In the genomic region with DNA sequence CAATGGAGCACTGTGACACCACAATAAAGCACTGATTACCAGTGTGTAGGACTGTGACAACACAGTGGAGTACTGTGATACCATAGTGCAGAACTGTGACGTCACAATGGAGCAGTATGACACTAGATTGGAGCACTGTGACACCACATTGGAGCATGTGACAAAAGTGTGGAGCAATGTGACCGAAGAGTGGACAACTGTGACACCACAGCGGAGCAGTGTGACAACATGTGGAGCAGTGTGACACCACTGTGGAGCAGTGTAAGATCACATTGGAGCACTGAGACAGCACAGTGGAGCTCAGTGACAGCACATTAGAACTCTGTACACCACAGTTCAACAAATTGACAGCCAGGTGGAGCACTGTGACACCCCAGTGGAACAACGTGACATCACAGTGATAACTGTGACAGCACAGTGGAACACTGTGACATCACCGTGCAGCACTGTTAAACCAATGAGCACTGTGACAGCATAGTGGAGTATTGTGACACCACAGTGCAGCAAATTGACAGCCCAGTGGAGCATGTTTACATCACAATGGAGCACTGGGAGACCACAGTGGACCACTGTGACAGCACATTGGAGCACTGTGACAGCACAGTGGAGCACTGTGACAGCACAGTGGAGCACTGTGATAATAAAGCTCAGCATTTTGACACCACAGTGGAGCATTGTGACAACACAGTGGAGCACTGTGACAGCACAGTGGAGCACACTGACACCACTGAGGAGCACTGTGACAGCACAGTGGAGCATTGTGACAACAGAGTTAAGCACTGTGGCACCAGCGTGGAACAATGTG, we compare ENCODE assay signal across 8 mouse cellular contexts.
A peak's percentile ranks its signal among the peaks of the same experiment; 100 is the strongest.
DNase-seq lines count a peak whose midpoint lies in the region; ATAC-seq and TF ChIP-seq lines count a peak whose summit lies in the region.

No protein-coding gene starts in this region.

- H3K36me3 ChIP-seq in G1E (replicated peaks), result no peaks in the 10 kb centered on the region
- H3K36me3 ChIP-seq in heart, embryonic 14.5 days (ENCODE audit: control insufficient read depth, insufficient read depth, low read length), result no peaks in the 10 kb centered on the region
- H3K36me3 ChIP-seq in limb, embryonic 15.5 days, result no peaks in the 10 kb centered on the region
- H3K36me3 ChIP-seq in neural tube, embryonic 15.5 days, result no peaks in the 10 kb centered on the region

- 51% methylated on average over 6 of the region's 6 CpGs for WGBS in heart, embryonic 14.5 days
- WGBS in limb, embryonic 15.5 days, result 57% methylated on average over 6 of the region's 6 CpGs
- WGBS in neural tube, embryonic 15.5 days, result 65% methylated on average over 6 of the region's 6 CpGs

- H3K9me3 ChIP-seq in G1E (replicated peaks), result peaks cover 72% of the 10 kb centered on the region
- peaks cover 73% of the 10 kb centered on the region for H3K9me3 ChIP-seq in heart, embryonic 14.5 days (ENCODE audit: control insufficient read depth, low read length)
- peaks cover 64% of the 10 kb centered on the region for H3K9me3 ChIP-seq in limb, embryonic 15.5 days
- peaks cover 72% of the 10 kb centered on the region for H3K9me3 ChIP-seq in neural tube, embryonic 15.5 days (replicated peaks)

- H3K4me3 ChIP-seq in G1E (ENCODE audit: low read depth, low read length), result no peak overlapping the region
- no peak overlapping the region for H3K4me3 ChIP-seq in heart, embryonic 14.5 days (ENCODE audit: control insufficient read depth in 1 of 2, insufficient read depth in 1 of 2, low read depth in 1 of 2, low read length in 2 of 2)
- H3K4me3 ChIP-seq in limb, embryonic 15.5 days, result no peak overlapping the region
- H3K4me3 ChIP-seq in neural tube, embryonic 15.5 days (replicated peaks), result no peak overlapping the region

- TF ChIP-seq CTCF in G1E (IDR thresholded peaks at IDR 0.05; ENCODE audit: low read depth, low read length), result no peak

- no peak overlapping the region for H3K27ac ChIP-seq in heart, embryonic 14.5 days (replicated peaks in 1 of 2; ENCODE audit: control insufficient read depth in 1 of 2, insufficient read depth in 1 of 2, low read depth in 2 of 2, low read length in 2 of 2)
- H3K27ac ChIP-seq in limb, embryonic 15.5 days, result no peak overlapping the region
- H3K27ac ChIP-seq in neural tube, embryonic 15.5 days (replicated peaks), result no peak overlapping the region

- no peak overlapping the region for H3K4me2 ChIP-seq in heart, embryonic 14.5 days (ENCODE audit: low read length)
- H3K4me2 ChIP-seq in limb, embryonic 15.5 days, result no peak overlapping the region
- H3K4me2 ChIP-seq in neural tube, embryonic 15.5 days, result no peak overlapping the region

- DNase-seq in embryo, embryonic 10 days (ENCODE audit: low spot score), result peak; percentile 5
- no peak for DNase-seq in embryo, embryonic 10.5 days (ENCODE audit: low spot score)
- no peak for DNase-seq in G1E (ENCODE audit: low spot score)
- DNase-seq in layer of hippocampus, adult 9-11 months, result no peak
- DNase-seq in right cerebral cortex, postnatal 10 days (ENCODE audit: low spot score in 2 of 2), result no peak

- no peak overlapping the region for H3K9ac ChIP-seq in heart, embryonic 14.5 days (ENCODE audit: low read length)
- H3K9ac ChIP-seq in limb, embryonic 15.5 days, result no peak overlapping the region
- H3K9ac ChIP-seq in neural tube, embryonic 15.5 days (replicated peaks), result no peak overlapping the region

- no peaks in the 10 kb centered on the region for H3K27me3 ChIP-seq in G1E (ENCODE audit: insufficient read depth, low read length)
- no peaks in the 10 kb centered on the region for H3K27me3 ChIP-seq in heart, embryonic 14.5 days (ENCODE audit: control insufficient read depth, insufficient read depth, low read length)
- no peaks in the 10 kb centered on the region for H3K27me3 ChIP-seq in limb, embryonic 15.5 days
- H3K27me3 ChIP-seq in neural tube, embryonic 15.5 days (replicated peaks), result no peaks in the 10 kb centered on the region

- no peaks in the 10 kb centered on the region for H3K4me1 ChIP-seq in G1E (ENCODE audit: insufficient read depth, low read depth, low read length)
- no peaks in the 10 kb centered on the region for H3K4me1 ChIP-seq in heart, embryonic 14.5 days (ENCODE audit: control insufficient read depth in 2 of 2, insufficient read depth in 2 of 2, low read length in 2 of 2)
- no peaks in the 10 kb centered on the region for H3K4me1 ChIP-seq in limb, embryonic 15.5 days
- H3K4me1 ChIP-seq in neural tube, embryonic 15.5 days, result no peaks in the 10 kb centered on the region

- peak; percentile 5; the same call in 1 of the 2 replicates for ATAC-seq in G1E (ENCODE audit: extremely low read depth, insufficient number of reproducible peaks, low FRiP score, poor library complexity, severe bottlenecking)
- peak; percentile 4 for ATAC-seq in heart, embryonic 14.5 days (ENCODE audit: insufficient number of reproducible peaks, insufficient read depth, low FRiP score, low read depth)
- ATAC-seq in limb, embryonic 15.5 days (ENCODE audit: insufficient number of reproducible peaks, low FRiP score, low TSS enrichment, low read depth), result peak; percentile 11; the same call in 1 of the 2 replicates
- ATAC-seq in neural tube, embryonic 15.5 days (ENCODE audit: low FRiP score), result 0 out of 2 replicates have a peak, but pooled peaks have one; percentile 1
